ENCODE assay signal across 21 mouse cellular contexts in the genomic region with DNA sequence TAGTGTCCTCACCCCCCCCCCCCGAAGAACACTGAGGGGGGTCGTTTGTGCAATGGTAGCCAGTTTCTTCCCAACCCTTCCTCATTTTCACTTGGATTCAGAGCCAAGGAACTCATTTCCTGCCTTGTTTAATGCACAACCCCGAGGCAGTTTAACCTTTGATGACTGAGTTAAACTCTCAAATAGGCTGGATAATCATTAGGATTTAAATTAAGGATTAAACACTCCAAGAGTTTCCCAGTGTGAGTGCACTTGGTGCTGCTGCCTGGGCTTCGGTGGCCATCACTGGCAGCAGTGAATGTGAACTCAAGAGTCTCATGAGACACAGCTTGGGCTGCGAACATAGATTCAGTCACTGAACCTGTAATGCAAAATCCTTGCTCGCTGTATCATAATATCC.
DNase-seq lines count a peak whose midpoint lies in the region; ATAC-seq and TF ChIP-seq lines count a peak whose summit lies in the region.
"Had no signal": no experiment of that assay in that cellular context is flagged by ENCODE, and none has a peak within 500 bp of the region (broad histone marks: within the 10 kb centered on the region; RNA-seq: fewer than 3 reads in every experiment).

No protein-coding gene starts in this region.

- no peaks in the 10 kb centered on the region for H3K4me1 ChIP-seq in midbrain, embryonic 14.5 days (ENCODE audit: control insufficient read depth, insufficient read depth, low read length)
- H3K4me1 ChIP-seq in midbrain, embryonic 15.5 days = no peaks in the 10 kb centered on the region
- 0 out of 2 replicates have a peak, but pooled peaks cover 2% of the 10 kb centered on the region for H3K4me1 ChIP-seq in kidney, embryonic 15.5 days
- no peaks in the 10 kb centered on the region for H3K4me1 ChIP-seq in lung, adult 2 months (ENCODE audit: control insufficient read depth, insufficient read depth, low read length)
- H3K4me1 ChIP-seq: embryonic facial prominence, embryonic 15.5 days; forebrain, embryonic 15.5 days; heart, embryonic 15.5 days had no signal

- no peaks in the 10 kb centered on the region for H3K27me3 ChIP-seq in midbrain, embryonic 14.5 days (ENCODE audit: control insufficient read depth, insufficient read depth, low read length)
- no peaks in the 10 kb centered on the region for H3K27me3 ChIP-seq in midbrain, embryonic 15.5 days (replicated peaks)
- no peaks in the 10 kb centered on the region for H3K27me3 ChIP-seq in kidney, embryonic 15.5 days
- H3K27me3 ChIP-seq: embryonic facial prominence, embryonic 15.5 days; forebrain, embryonic 15.5 days; heart, embryonic 15.5 days had no signal

- ATAC-seq in midbrain, embryonic 14.5 days (ENCODE audit: low FRiP score, low TSS enrichment) = no peak
- ATAC-seq in midbrain, embryonic 15.5 days (replicated peaks) = no peak
- ATAC-seq in kidney, embryonic 15.5 days (replicated peaks; ENCODE audit: low FRiP score) = peak; percentile 74
- ATAC-seq: forebrain, embryonic 15.5 days had no signal

- 69% methylated on average over 6 of the region's 6 CpGs for WGBS in midbrain, embryonic 14.5 days
- 67% methylated on average over 6 of the region's 6 CpGs for WGBS in midbrain, embryonic 15.5 days
- WGBS in kidney, embryonic 15.5 days = 48% methylated on average over 6 of the region's 6 CpGs
- WGBS in lung, adult 2 months = 65% methylated on average over 6 of the region's 6 CpGs

- no peak overlapping the region for H3K27ac ChIP-seq in midbrain, embryonic 14.5 days (replicated peaks; ENCODE audit: low read depth, low read length)
- no peak overlapping the region for H3K27ac ChIP-seq in midbrain, embryonic 15.5 days
- H3K27ac ChIP-seq in kidney, embryonic 15.5 days = peak overlapping the region; percentile 41
- H3K27ac ChIP-seq: embryonic facial prominence, embryonic 15.5 days; forebrain, embryonic 15.5 days; heart, adult 2 months; heart, embryonic 15.5 days; hindbrain, embryonic 14.5 days had no signal

- peak; percentile 8 for DNase-seq in midbrain, embryonic 14.5 days
- peak; percentile 11 for DNase-seq in kidney, postnatal 10 days
- DNase-seq in kidney, postnatal 4 days = peak; percentile 9 to 48
- no peak for DNase-seq in lung, adult 2 months
- no peak for DNase-seq in cerebellum, postnatal 25 days
- DNase-seq: adrenal gland, adult 2 months; adrenal gland, postnatal 25 days; cerebellum, adult 18-20 months; cerebellum, adult 9-11 months; embryo, embryonic 11 days; gastrocnemius, postnatal 14 days; heart, adult 2 months; heart, postnatal 14 days had no signal

- no peak for TF ChIP-seq CTCF in lung, adult 2 months (IDR thresholded peaks at IDR 0.05; ENCODE audit: insufficient read depth, low read length)

- H3K4me3 ChIP-seq in midbrain, embryonic 14.5 days (replicated peaks; ENCODE audit: low read depth, low read length) = no peak overlapping the region
- H3K4me3 ChIP-seq in midbrain, embryonic 15.5 days = no peak overlapping the region
- no peak overlapping the region for H3K4me3 ChIP-seq in kidney, embryonic 15.5 days (replicated peaks)
- no peak overlapping the region for H3K4me3 ChIP-seq in lung, adult 2 months (replicated peaks; ENCODE audit: extremely low read depth, low read depth, low read length)
- H3K4me3 ChIP-seq: embryonic facial prominence, embryonic 15.5 days; erythroblast, embryonic 14.5 days; forebrain, embryonic 15.5 days; heart, adult 2 months; heart, embryonic 15.5 days had no signal

- H3K9me3 ChIP-seq in midbrain, embryonic 14.5 days (ENCODE audit: control insufficient read depth, low read length) = no peaks in the 10 kb centered on the region
- no peaks in the 10 kb centered on the region for H3K9me3 ChIP-seq in midbrain, embryonic 15.5 days
- H3K9me3 ChIP-seq in kidney, embryonic 15.5 days (replicated peaks) = no peaks in the 10 kb centered on the region
- H3K9me3 ChIP-seq: embryonic facial prominence, embryonic 15.5 days; forebrain, embryonic 15.5 days; heart, embryonic 15.5 days had no signal

- H3K36me3 ChIP-seq in midbrain, embryonic 14.5 days (ENCODE audit: control insufficient read depth, insufficient read depth, low read length) = no peaks in the 10 kb centered on the region
- no peaks in the 10 kb centered on the region for H3K36me3 ChIP-seq in midbrain, embryonic 15.5 days (replicated peaks)
- H3K36me3 ChIP-seq in kidney, embryonic 15.5 days = no peaks in the 10 kb centered on the region
- H3K36me3 ChIP-seq: embryonic facial prominence, embryonic 15.5 days; forebrain, embryonic 15.5 days; heart, embryonic 15.5 days had no signal

- no peak for TF ChIP-seq POLR2A in lung, adult 2 months (IDR thresholded peaks at IDR 0.05; ENCODE audit: borderline replicate concordance, extremely low read depth, low read depth, low read length)

- no peak overlapping the region for H3K9ac ChIP-seq in midbrain, embryonic 14.5 days (replicated peaks; ENCODE audit: low read length)
- H3K9ac ChIP-seq in midbrain, embryonic 15.5 days = no peak overlapping the region
- no peak overlapping the region for H3K9ac ChIP-seq in kidney, embryonic 15.5 days
- H3K9ac ChIP-seq: embryonic facial prominence, embryonic 15.5 days; forebrain, embryonic 15.5 days; heart, embryonic 15.5 days; hindbrain, embryonic 14.5 days had no signal

- no peak overlapping the region for H3K4me2 ChIP-seq in midbrain, embryonic 14.5 days (ENCODE audit: low read length)
- no peak overlapping the region for H3K4me2 ChIP-seq in midbrain, embryonic 15.5 days
- no peak overlapping the region for H3K4me2 ChIP-seq in kidney, embryonic 15.5 days
- H3K4me2 ChIP-seq: embryonic facial prominence, embryonic 15.5 days; forebrain, embryonic 15.5 days; heart, embryonic 11.5 days; heart, embryonic 15.5 days; hindbrain, embryonic 14.5 days had no signal

Comparison
In these comparisons a context has a peak if more than half of its experiments do, and no peak if none do; other contexts are left out.
1. DNase-seq: peak in midbrain, embryonic 14.5 days (single experiment), kidney, postnatal 10 days (single experiment) and kidney, postnatal 4 days (2 of 2); none in lung, adult 2 months (single experiment) and cerebellum, postnatal 25 days (0 of 2).